Mouse (Mus musculus): ENCODE data around the gene Pkp3. TPM values are rescaled to one million over a fixed set of nuclear protein-coding genes. Genes with fewer than 3 reads are reported as not detected.

Pkp3 gene
- total and polyA plus RNA-seq, 3 experiments, result not detected

GRCm38 (mm10) chr7:141042539-141042938 lies 35.5 kb upstream of the Pkp3 start:
- Histone ChIP-seq H3K79me2 (ENCODE audit: control insufficient read depth, insufficient read depth, low read length, poor library complexity) (no peaks in the 10 kb centered on the region), H3K9me3 (replicated peaks; ENCODE audit: insufficient read depth, low read length) (no peaks in the 10 kb centered on the region), H3K27ac (ENCODE audit: control insufficient read depth, low read depth, low read length) (no peak overlapping the region), H3K4me1 (ENCODE audit: control insufficient read depth in 1 of 2, insufficient read depth in 2 of 2, low read length in 2 of 2) (peaks cover 8 to 27% of the 10 kb centered on the region in 2 experiments), H3K36me3 (ENCODE audit: control insufficient read depth in 1 of 2, insufficient read depth in 2 of 2, low read length in 2 of 2) (peaks cover 0 to 15% of the 10 kb centered on the region in 2 experiments; a peak in 2 of 4 replicates), H3K4me3 (ENCODE audit: control insufficient read depth in 1 of 2, insufficient read depth in 1 of 2, low read depth in 2 of 2, low read length in 2 of 2) (no peak overlapping the region), H3K9ac (ENCODE audit: control insufficient read depth, low read depth, low read length, poor library complexity, severe bottlenecking) (no peak overlapping the region), H3K27me3 (ENCODE audit: control insufficient read depth in 1 of 2, insufficient read depth in 2 of 2, low read length in 2 of 2) (no peaks in the 10 kb centered on the region)
- DNase-seq (ENCODE audit: low read depth, low spot score), result peak; percentile 40
- TF ChIP-seq TAL1 (IDR thresholded peaks at IDR 0.05; ENCODE audit: low read length) (peak; percentile 60), ZNF384 (IDR thresholded peaks at IDR 0.05; ENCODE audit: low read depth, low read length) (no peak), ETS1 (IDR thresholded peaks at IDR 0.05; ENCODE audit: low read depth, low read length) (0 out of 2 replicates have a peak, but pooled peaks have one; percentile 15), GATA1 (IDR thresholded peaks at IDR 0.05; ENCODE audit: low read depth, low read length) (0 out of 2 replicates have a peak, but pooled peaks have one; percentile 21), CHD2 (IDR thresholded peaks at IDR 0.05; ENCODE audit: low read length) (no peak), TCF12 (IDR thresholded peaks at IDR 0.05; ENCODE audit: low read depth, low read length) (peak; percentile 82), ELF1 (IDR thresholded peaks at IDR 0.05; ENCODE audit: low read depth, low read length) (peak; percentile 45; the same call in 1 of the 2 replicates), EP300 (IDR thresholded peaks at IDR 0.05; ENCODE audit: low read depth in 1 of 2, low read length in 2 of 2) (peak in 1 of 2 experiments; percentile 50; a peak in 1 of 4 replicates), NELFE (IDR thresholded peaks at IDR 0.05; ENCODE audit: low read depth, low read length) (no peak), MYB (IDR thresholded peaks at IDR 0.05; ENCODE audit: low read depth, low read length) (no peak), KAT2A (conservative IDR thresholded peaks at IDR 0.05; ENCODE audit: low read depth, low read length) (no peak), MEF2A (IDR thresholded peaks at IDR 0.05; ENCODE audit: extremely low read depth, insufficient replicate concordance, low read depth, low read length, poor library complexity, severe bottlenecking) (no peak)

GRCm38 (mm10) chr7:141046931-141047580 lies 31.0 kb upstream of the Pkp3 start:
- H3K79me2 ChIP-seq (ENCODE audit: control insufficient read depth, insufficient read depth, low read length, poor library complexity), result no peaks in the 10 kb centered on the region
- H3K4me3 ChIP-seq (ENCODE audit: control insufficient read depth in 1 of 2, insufficient read depth in 1 of 2, low read depth in 2 of 2, low read length in 2 of 2), result peak overlapping the region; percentile 45 to 49
- peaks cover 0 to 6% of the 10 kb centered on the region in 2 experiments; a peak in 2 of 4 replicates for H3K36me3 ChIP-seq (ENCODE audit: control insufficient read depth in 1 of 2, insufficient read depth in 2 of 2, low read length in 2 of 2)
- peak; percentile 83 for DNase-seq (ENCODE audit: low read depth, low spot score)
- peaks cover 2 to 21% of the 10 kb centered on the region in 2 experiments for H3K4me1 ChIP-seq (ENCODE audit: control insufficient read depth in 1 of 2, insufficient read depth in 2 of 2, low read length in 2 of 2)
- peak overlapping the region; percentile 50 for H3K9ac ChIP-seq (ENCODE audit: control insufficient read depth, low read depth, low read length, poor library complexity, severe bottlenecking)
- peak overlapping the region; percentile 81 for H3K27ac ChIP-seq (ENCODE audit: control insufficient read depth, low read depth, low read length)
- no peaks in the 10 kb centered on the region for H3K9me3 ChIP-seq (replicated peaks; ENCODE audit: insufficient read depth, low read length)
- no peaks in the 10 kb centered on the region for H3K27me3 ChIP-seq (ENCODE audit: control insufficient read depth in 1 of 2, insufficient read depth in 2 of 2, low read length in 2 of 2)
- TF ChIP-seq ZNF384 (IDR thresholded peaks at IDR 0.05; ENCODE audit: low read depth, low read length), result no peak
- no peak for TF ChIP-seq JUND (IDR thresholded peaks at IDR 0.05; ENCODE audit: low read depth, low read length)
- no peak for TF ChIP-seq MAX (IDR thresholded peaks at IDR 0.05; ENCODE audit: low read length)
- peak; percentile 78 for TF ChIP-seq TCF12 (IDR thresholded peaks at IDR 0.05; ENCODE audit: low read depth, low read length)
- no peak for TF ChIP-seq USF1 (IDR thresholded peaks at IDR 0.05; ENCODE audit: low read depth, low read length)
- TF ChIP-seq ZC3H11A (IDR thresholded peaks at IDR 0.05; ENCODE audit: low read depth, low read length), result peak; percentile 11
- TF ChIP-seq RCOR1 (IDR thresholded peaks at IDR 0.05; ENCODE audit: low read depth, low read length), result peak; percentile 62; the same call in 1 of the 2 replicates
- TF ChIP-seq USF2 (IDR thresholded peaks at IDR 0.05; ENCODE audit: borderline replicate concordance in 1 of 2, insufficient read depth in 1 of 2, low read depth in 1 of 2, low read length in 2 of 2), result no peak
- TF ChIP-seq GABPA (IDR thresholded peaks at IDR 0.05; ENCODE audit: low read depth, low read length), result no peak
- TF ChIP-seq ELF1 (IDR thresholded peaks at IDR 0.05; ENCODE audit: low read depth, low read length), result no peak
- TF ChIP-seq SIN3A (IDR thresholded peaks at IDR 0.05; ENCODE audit: low read length), result peak; percentile 55; the same call in 1 of the 2 replicates
- TF ChIP-seq TBP (IDR thresholded peaks at IDR 0.05; ENCODE audit: low read depth, low read length), result no peak; the same call in 1 of the 2 replicates
- peak; percentile 23; the same call in 1 of the 2 replicates for TF ChIP-seq ETS1 (IDR thresholded peaks at IDR 0.05; ENCODE audit: low read depth, low read length)
- peak; percentile 28; the same call in 1 of the 2 replicates for TF ChIP-seq MYB (IDR thresholded peaks at IDR 0.05; ENCODE audit: low read depth, low read length)
- TF ChIP-seq BHLHE40 (IDR thresholded peaks at IDR 0.05; ENCODE audit: borderline replicate concordance, low read depth, low read length), result peak; percentile 46; the same call in 1 of the 2 replicates
- TF ChIP-seq RAD21 (IDR thresholded peaks at IDR 0.05; ENCODE audit: low read depth, low read length), result no peak
- TF ChIP-seq MYC (IDR thresholded peaks at IDR 0.05; ENCODE audit: low read depth, low read length), result 0 out of 2 replicates have a peak, but pooled peaks have one; percentile 26
- TF ChIP-seq EP300 (IDR thresholded peaks at IDR 0.05; ENCODE audit: low read depth in 1 of 2, low read length in 2 of 2), result peak; percentile 67 to 80
- no peak for TF ChIP-seq CHD1 (IDR thresholded peaks at IDR 0.05; ENCODE audit: low read depth, low read length)
- TF ChIP-seq MEF2A (IDR thresholded peaks at IDR 0.05; ENCODE audit: extremely low read depth, insufficient replicate concordance, low read depth, low read length, poor library complexity, severe bottlenecking), result no peak
- TF ChIP-seq POLR2AphosphoS2 (IDR thresholded peaks at IDR 0.05; ENCODE audit: low read length), result no peak
- no peak for TF ChIP-seq POLR2A (IDR thresholded peaks at IDR 0.05; ENCODE audit: control insufficient read depth in 1 of 2, insufficient read depth in 1 of 2, low read depth in 1 of 2, low read length in 2 of 2, poor library complexity in 1 of 2)
- 0 out of 2 replicates have a peak, but pooled peaks have one; percentile 10 for TF ChIP-seq MAFK (IDR thresholded peaks at IDR 0.05; ENCODE audit: borderline replicate concordance, low read depth, low read length)

Measured in MEL (cell line).